Mouse (Mus musculus): ENCODE measurements around the gene Plet1. TPM values are rescaled to one million over a fixed set of nuclear protein-coding genes. Genes with fewer than 3 reads are reported as not detected.
A peak's percentile ranks its signal among the peaks of the same experiment; 100 is the strongest.

The Plet1 gene
- polyA plus RNA-seq, 1 experiment from 2014 or later = 1.6 TPM

- peaks cover 8% of the 10 kb centered on the region; the same call in 1 of the 2 replicates for H3K36me3 ChIP-seq (replicated peaks)
- no peaks in the 10 kb centered on the region for H3K9me3 ChIP-seq
- no peak for DNase-seq (ENCODE audit: low spot score)
- 89% methylated on average over 5 of the region's 5 CpGs for WGBS
- no peak overlapping the region for H3K27ac ChIP-seq (replicated peaks)
- H3K4me1 ChIP-seq = peaks cover 7% of the 10 kb centered on the region
- H3K27me3 ChIP-seq (replicated peaks; ENCODE audit: low read depth, poor library complexity, severe bottlenecking) = no peaks in the 10 kb centered on the region
- H3K4me3 ChIP-seq = no peak overlapping the region
Observed at GRCm38 (mm10) chr9:50524936-50525335, 30.6 kb downstream of the Plet1 start.

- WGBS = 79% methylated on average over 5 of the region's 5 CpGs
- DNase-seq (ENCODE audit: low spot score) = no peak
- H3K4me3 ChIP-seq = no peak overlapping the region
Observed at GRCm38 (mm10) chr9:50525585-50525984, 31.3 kb downstream of the Plet1 start.

GRCm38 (mm10) chr9:50527860-50528259 lies 33.5 kb downstream of the Plet1 start:
- Histone ChIP-seq H3K27me3 (replicated peaks; ENCODE audit: low read depth, poor library complexity, severe bottlenecking) (no peaks in the 10 kb centered on the region), H3K4me1 (peaks cover 7% of the 10 kb centered on the region), H3K27ac (replicated peaks) (peak overlapping the region; percentile 88), H3K4me3 (peak overlapping the region; percentile 82), H3K9me3 (no peaks in the 10 kb centered on the region), H3K36me3 (replicated peaks) (0 out of 2 replicates have a peak, but pooled peaks cover 2% of the 10 kb centered on the region)
- 47% methylated on average over 7 of the region's 7 CpGs for WGBS
- DNase-seq (ENCODE audit: low spot score) = no peak

More at GRCm38 (mm10) chr9:50525585-50525984, 31.3 kb downstream of the Plet1 start:
- Histone ChIP-seq H3K4me1 (peaks cover 7% of the 10 kb centered on the region), H3K36me3 (replicated peaks) (peaks cover 8% of the 10 kb centered on the region; the same call in 1 of the 2 replicates), H3K9me3 (no peaks in the 10 kb centered on the region), H3K27me3 (replicated peaks; ENCODE audit: low read depth, poor library complexity, severe bottlenecking) (no peaks in the 10 kb centered on the region), H3K27ac (replicated peaks) (no peak overlapping the region)

- H3K4me1 ChIP-seq = peaks cover 7% of the 10 kb centered on the region
Observed at GRCm38 (mm10) chr9:50528293-50528892, 34.1 kb downstream of the Plet1 start, which contains the start of gene Pts. Gene Pts, minus strand, starts transcription at chr9:50528724.

GRCm38 (mm10) chr9:50530890-50531289 lies 36.6 kb downstream of the Plet1 start:
- Histone ChIP-seq H3K36me3 (replicated peaks) (no peaks in the 10 kb centered on the region), H3K4me3 (no peak overlapping the region), H3K27me3 (replicated peaks; ENCODE audit: low read depth, poor library complexity, severe bottlenecking) (no peaks in the 10 kb centered on the region), H3K27ac (replicated peaks) (no peak overlapping the region), H3K9me3 (no peaks in the 10 kb centered on the region), H3K4me1 (peaks cover 7% of the 10 kb centered on the region)
- 36% methylated on average over 2 of the region's 2 CpGs for WGBS
- no peak for DNase-seq (ENCODE audit: low spot score)

More at GRCm38 (mm10) chr9:50528293-50528892, 34.1 kb downstream of the Plet1 start, which contains the start of gene Pts:
- under 1% methylated on average over 54 of the region's 54 CpGs for WGBS
- Histone ChIP-seq H3K4me3 (peak within 1 kb of the TSS; percentile 82), H3K9me3 (no peaks in the 10 kb centered on the region), H3K36me3 (replicated peaks) (0 out of 2 replicates have a peak, but pooled peaks cover 2% of the 10 kb centered on the region), H3K27me3 (replicated peaks; ENCODE audit: low read depth, poor library complexity, severe bottlenecking) (no peaks in the 10 kb centered on the region), H3K27ac (replicated peaks) (peak within 1 kb of the TSS; percentile 88)
- DNase-seq (ENCODE audit: low spot score) = peak; percentile 98

GRCm38 (mm10) chr9:50533328-50533727 lies 39.0 kb downstream of the Plet1 start:
- H3K36me3 ChIP-seq (replicated peaks) = no peaks in the 10 kb centered on the region
- no peak overlapping the region for H3K4me3 ChIP-seq
- H3K9me3 ChIP-seq = no peaks in the 10 kb centered on the region
- DNase-seq (ENCODE audit: low spot score) = no peak
- 84% methylated on average over 11 of the region's 11 CpGs for WGBS
- H3K4me1 ChIP-seq = no peaks in the 10 kb centered on the region
- no peaks in the 10 kb centered on the region for H3K27me3 ChIP-seq (replicated peaks; ENCODE audit: low read depth, poor library complexity, severe bottlenecking)
- no peak overlapping the region for H3K27ac ChIP-seq (replicated peaks)

- Histone ChIP-seq H3K4me3 (no peak overlapping the region), H3K27ac (replicated peaks) (no peak overlapping the region), H3K27me3 (replicated peaks; ENCODE audit: low read depth, poor library complexity, severe bottlenecking) (no peaks in the 10 kb centered on the region), H3K36me3 (replicated peaks) (no peaks in the 10 kb centered on the region), H3K4me1 (no peaks in the 10 kb centered on the region), H3K9me3 (no peaks in the 10 kb centered on the region)
- 83% methylated on average over 3 of the region's 3 CpGs for WGBS
- no peak for DNase-seq (ENCODE audit: low spot score)
Observed at GRCm38 (mm10) chr9:50533791-50534190, 39.5 kb downstream of the Plet1 start.

DNA sequence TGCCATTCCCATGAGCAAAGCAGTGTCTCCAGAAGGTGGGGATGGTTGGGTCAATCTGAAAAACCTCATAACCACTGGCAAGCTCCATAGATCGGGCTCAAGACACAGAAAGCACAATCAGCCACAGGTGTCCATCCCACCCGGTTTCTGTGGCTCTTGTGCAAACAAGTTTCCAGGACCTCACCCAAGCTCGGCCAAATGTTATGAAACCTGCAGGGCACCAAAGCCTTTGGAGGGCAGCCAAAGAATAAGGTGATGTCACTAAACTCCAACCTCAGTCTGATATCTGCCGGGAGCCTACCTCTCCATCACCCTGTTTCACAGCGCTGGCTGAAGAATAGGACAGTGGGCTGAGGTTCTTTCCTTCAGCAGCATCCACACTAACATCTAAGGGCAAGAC lies 41.6 kb downstream of the Plet1 start:
- Histone ChIP-seq H3K9me3 (no peaks in the 10 kb centered on the region), H3K4me3 (no peak overlapping the region), H3K27me3 (replicated peaks; ENCODE audit: low read depth, poor library complexity, severe bottlenecking) (no peaks in the 10 kb centered on the region), H3K4me1 (no peaks in the 10 kb centered on the region), H3K27ac (replicated peaks) (no peak overlapping the region), H3K36me3 (replicated peaks) (no peaks in the 10 kb centered on the region)
- DNase-seq (ENCODE audit: low spot score) = no peak
- 86% methylated on average over 5 of the region's 5 CpGs for WGBS

GRCm38 (mm10) chr9:50536603-50537135 lies 42.3 kb downstream of the Plet1 start:
- Histone ChIP-seq H3K36me3 (replicated peaks) (no peaks in the 10 kb centered on the region), H3K4me3 (no peak overlapping the region), H3K9me3 (no peaks in the 10 kb centered on the region), H3K4me1 (no peaks in the 10 kb centered on the region), H3K27me3 (replicated peaks; ENCODE audit: low read depth, poor library complexity, severe bottlenecking) (no peaks in the 10 kb centered on the region), H3K27ac (replicated peaks) (no peak overlapping the region)
- DNase-seq (ENCODE audit: low spot score) = no peak
- 87% methylated on average over 7 of the region's 7 CpGs for WGBS

DNA sequence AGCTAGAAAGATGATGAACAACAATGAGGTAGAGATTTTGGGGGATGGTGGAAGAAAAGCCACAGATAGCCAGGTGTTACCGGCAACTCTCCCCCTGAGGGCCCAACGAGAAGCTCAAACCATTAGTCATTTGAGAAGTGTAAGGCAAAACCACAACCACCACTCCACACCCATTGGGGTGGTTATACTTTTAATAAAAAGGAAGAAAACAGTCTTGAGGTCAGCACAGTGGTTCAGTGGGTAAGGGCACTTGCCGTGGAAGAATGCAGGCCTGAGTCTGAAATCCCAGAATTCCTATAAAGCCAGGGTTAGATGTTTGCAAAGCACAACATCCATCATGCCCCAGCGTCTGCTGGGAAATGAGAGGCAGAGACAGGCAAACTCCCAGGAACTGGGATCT lies 43.0 kb downstream of the Plet1 start:
- no peak overlapping the region for H3K27ac ChIP-seq (replicated peaks)
- no peaks in the 10 kb centered on the region for H3K9me3 ChIP-seq
- DNase-seq (ENCODE audit: low spot score) = no peak
- H3K4me1 ChIP-seq = no peaks in the 10 kb centered on the region
- WGBS = 73% methylated on average over 4 of the region's 4 CpGs
- no peaks in the 10 kb centered on the region for H3K36me3 ChIP-seq (replicated peaks)
- H3K27me3 ChIP-seq (replicated peaks; ENCODE audit: low read depth, poor library complexity, severe bottlenecking) = no peaks in the 10 kb centered on the region
- H3K4me3 ChIP-seq = no peak overlapping the region

GRCm38 (mm10) chr9:50540170-50540569 lies 45.8 kb downstream of the Plet1 start:
- DNase-seq (ENCODE audit: low spot score) = no peak
- H3K9me3 ChIP-seq = no peaks in the 10 kb centered on the region
- H3K4me3 ChIP-seq = no peak overlapping the region
- no peaks in the 10 kb centered on the region for H3K36me3 ChIP-seq (replicated peaks)
- no peaks in the 10 kb centered on the region for H3K27me3 ChIP-seq (replicated peaks; ENCODE audit: low read depth, poor library complexity, severe bottlenecking)
- WGBS = 72% methylated on average over 7 of the region's 7 CpGs
- no peak overlapping the region for H3K27ac ChIP-seq (replicated peaks)
- H3K4me1 ChIP-seq = no peaks in the 10 kb centered on the region

GRCm38 (mm10) chr9:50542401-50542800 lies 48.1 kb downstream of the Plet1 start:
- Histone ChIP-seq H3K27me3 (replicated peaks; ENCODE audit: low read depth, poor library complexity, severe bottlenecking) (no peaks in the 10 kb centered on the region), H3K4me1 (no peaks in the 10 kb centered on the region), H3K9me3 (no peaks in the 10 kb centered on the region), H3K27ac (replicated peaks) (no peak overlapping the region), H3K36me3 (replicated peaks) (no peaks in the 10 kb centered on the region), H3K4me3 (no peak overlapping the region)
- DNase-seq (ENCODE audit: low spot score) = no peak
- 78% methylated on average over 9 of the region's 9 CpGs for WGBS

GRCm38 (mm10) chr9:50547859-50548478 lies 53.6 kb downstream of the Plet1 start:
- Histone ChIP-seq H3K36me3 (replicated peaks) (no peaks in the 10 kb centered on the region), H3K4me3 (no peak overlapping the region), H3K9me3 (no peaks in the 10 kb centered on the region), H3K27me3 (replicated peaks; ENCODE audit: low read depth, poor library complexity, severe bottlenecking) (no peaks in the 10 kb centered on the region), H3K4me1 (no peaks in the 10 kb centered on the region), H3K27ac (replicated peaks) (no peak overlapping the region)
- 64% methylated on average over 5 of the region's 5 CpGs for WGBS
- no peak for DNase-seq (ENCODE audit: low spot score)
